Mouse (Mus musculus): ENCODE measurements around the gene Trim15.

Trim15 gene

GRCm38 (mm10) chr17:36866719-36867527, at the start of gene Trim15:
TSS of gene Trim15 (minus strand) at chr17:36867210.
- in situ Hi-C loops (cut with MboI, MseI) = no loop called here

GRCm38 (mm10) chr17:36915076-36915475, 48.1 kb upstream of the Trim15 start:
- in situ Hi-C loops (cut with MboI, MseI) = no loop called here

- in situ Hi-C loops (cut with MboI, MseI) = no loop called here
Observed at GRCm38 (mm10) chr17:36914108-36914507, 47.1 kb upstream of the Trim15 start.

GRCm38 (mm10) chr17:36912031-36912430, 45.0 kb upstream of the Trim15 start:
- in situ Hi-C loops (cut with MboI, MseI) = no loop called here

- in situ Hi-C loops (cut with MboI, MseI) = no loop called here
Observed at GRCm38 (mm10) chr17:36909802-36910201, 42.8 kb upstream of the Trim15 start.

GRCm38 (mm10) chr17:36908235-36908634, 41.2 kb upstream of the Trim15 start:
- in situ Hi-C loops (cut with MboI, MseI) = no loop called here

GRCm38 (mm10) chr17:36903651-36904050, 36.6 kb upstream of the Trim15 start:
- in situ Hi-C loops (cut with MboI, MseI) = no loop called here

- in situ Hi-C loops (cut with MboI, MseI) = no loop called here
Observed at GRCm38 (mm10) chr17:36900691-36901090, 33.7 kb upstream of the Trim15 start.

GRCm38 (mm10) chr17:36900001-36900400, 33.0 kb upstream of the Trim15 start:
- in situ Hi-C loops (cut with MboI, MseI) = no loop called here

GRCm38 (mm10) chr17:36899376-36899775, 32.4 kb upstream of the Trim15 start:
- in situ Hi-C loops (cut with MboI, MseI) = loop anchor here (10.0 kb wide), 1 partner anchor 305 kb away; the partner anchor contains the start of gene Olfr94

GRCm38 (mm10) chr17:36897552-36898205, 30.7 kb upstream of the Trim15 start, which contains the start of gene Trim31:
TSS of gene Trim31 (plus strand) at chr17:36898118.
- in situ Hi-C loops (cut with MboI, MseI) = loop anchor here (10.0 kb wide), 1 partner anchor 307 kb away; the partner anchor contains the start of gene Olfr94

- in situ Hi-C loops (cut with MboI, MseI) = loop anchor here (10.0 kb wide), 1 partner anchor 308 kb away; the partner anchor contains the start of gene Olfr94
Observed at GRCm38 (mm10) chr17:36897065-36897464, 30.1 kb upstream of the Trim15 start.

GRCm38 (mm10) chr17:36896583-36896982, 29.6 kb upstream of the Trim15 start:
- in situ Hi-C loops (cut with MboI, MseI) = loop anchor here (10.0 kb wide), 1 partner anchor 308 kb away; the partner anchor contains the start of gene Olfr94

- in situ Hi-C loops (cut with MboI, MseI) = loop anchor here (5.0 to 10.0 kb wide), 2 partner anchors 159 to 311 kb away; partner anchors contain the start of gene Olfr94
Observed at GRCm38 (mm10) chr17:36893387-36893786, 26.4 kb upstream of the Trim15 start.

- in situ Hi-C loops (cut with MboI, MseI) = loop anchor here (5.0 to 10.0 kb wide), 2 partner anchors 160 to 312 kb away; partner anchors contain the start of gene Olfr94
Observed at GRCm38 (mm10) chr17:36892362-36892761, 25.4 kb upstream of the Trim15 start.

GRCm38 (mm10) chr17:36891496-36891895, 24.5 kb upstream of the Trim15 start:
- in situ Hi-C loops (cut with MboI, MseI) = loop anchor here (5.0 to 10.0 kb wide), 2 partner anchors 161 to 313 kb away; partner anchors contain the start of gene Olfr94

- in situ Hi-C loops (cut with MboI, MseI) = loop anchor here (5.0 to 10.0 kb wide), 2 partner anchors 162 to 315 kb away; partner anchors contain the start of gene Olfr94
Observed at GRCm38 (mm10) chr17:36890073-36890903, 23.3 kb upstream of the Trim15 start, which contains the start of gene Trim40. TSS of gene Trim40 (minus strand) at chr17:36890123.

- in situ Hi-C loops (cut with MboI, MseI) = no loop called here
Observed at GRCm38 (mm10) chr17:36885132-36885790, 18.3 kb upstream of the Trim15 start.

GRCm38 (mm10) chr17:36883350-36883749, 16.3 kb upstream of the Trim15 start:
- in situ Hi-C loops (cut with MboI, MseI) = no loop called here

GRCm38 (mm10) chr17:36874636-36875035, 7.6 kb upstream of the Trim15 start:
- in situ Hi-C loops (cut with MboI, MseI) = no loop called here

Measured in T-helper 2 cell (primary cell).